Mouse (Mus musculus) liver, postnatal 0 days (tissue): ENCODE results near the gene Tsks.

Experiments used
- CTCF ChIP-seq: sonication (generic); IDR thresholded peaks from 2 replicates; pipeline ENCODE4 v1.5.1; 2016; ENCODE audit warnings: antibody characterized with exemption, low read depth
- EP300 ChIP-seq: IDR thresholded peaks from 2 replicates; pipeline ENCODE4 v1.6.1; 2016; ENCODE audit warnings: antibody characterized with exemption, low read depth, mild to moderate bottlenecking

DNA sequence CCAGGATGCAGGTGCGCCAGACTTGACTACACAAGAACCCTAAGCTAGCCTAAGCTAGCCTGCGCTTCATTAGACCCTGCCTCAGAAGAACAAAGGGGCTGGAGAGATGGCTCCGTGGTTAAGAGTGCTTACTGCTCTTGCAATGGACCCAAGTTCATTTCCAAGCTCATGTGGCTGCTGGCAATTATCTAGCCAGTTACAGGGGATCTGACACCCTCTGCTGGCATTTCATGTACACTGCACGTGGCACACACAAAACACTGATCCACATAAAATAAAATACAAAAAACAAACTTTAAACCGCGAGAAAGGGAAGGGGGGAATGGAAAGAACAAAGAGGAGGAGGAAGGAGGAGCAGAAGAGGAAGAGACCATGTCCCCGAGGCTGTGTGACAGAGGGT, 15.2 kb downstream of the Tsks start:
- TF ChIP-seq CTCF = peak; percentile 78
- no peak for TF ChIP-seq EP300
